ENCODE assay signal across 8 mouse cellular contexts in genomic region chr1:167001844-167002485, GRCm38 (mm10). TPM values are rescaled to one million over a fixed set of nuclear protein-coding genes. Genes with fewer than 3 reads are reported as not detected.
A peak's percentile ranks its signal among the peaks of the same experiment; 100 is the strongest.
DNase-seq lines count a peak whose midpoint lies in the region; ATAC-seq and TF ChIP-seq lines count a peak whose summit lies in the region.

No protein-coding gene starts in this region.

- H3K4me2 ChIP-seq in embryonic facial prominence, embryonic 15.5 days (replicated peaks): peak overlapping the region; percentile 98
- peak overlapping the region; percentile 82 for H3K4me2 ChIP-seq in hindbrain, embryonic 13.5 days
- H3K4me2 ChIP-seq in lung, embryonic 16.5 days (ENCODE audit: low read depth, low read length): peak overlapping the region; percentile 99

- no peak overlapping the region for H3K27ac ChIP-seq in liver, adult 2 months (replicated peaks; ENCODE audit: insufficient read depth, low read depth, low read length)
- no peak overlapping the region for H3K27ac ChIP-seq in embryonic facial prominence, embryonic 15.5 days (replicated peaks)
- H3K27ac ChIP-seq in hindbrain, embryonic 13.5 days: peak overlapping the region; percentile 98
- H3K27ac ChIP-seq in lung, embryonic 16.5 days (ENCODE audit: low read length): no peak overlapping the region

- WGBS in liver, adult 2 months: 3% methylated on average over 30 of the region's 30 CpGs
- under 1% methylated on average over 30 of the region's 30 CpGs for WGBS in embryonic facial prominence, embryonic 15.5 days
- under 1% methylated on average over 30 of the region's 30 CpGs for WGBS in hindbrain, embryonic 13.5 days
- 1% methylated on average over 30 of the region's 30 CpGs for WGBS in lung, embryonic 16.5 days

- peaks cover 11% of the 10 kb centered on the region for H3K27me3 ChIP-seq in liver, adult 2 months (ENCODE audit: control insufficient read depth, insufficient read depth, low read length)
- H3K27me3 ChIP-seq in embryonic facial prominence, embryonic 15.5 days: peaks cover 27% of the 10 kb centered on the region
- H3K27me3 ChIP-seq in hindbrain, embryonic 13.5 days: no peaks in the 10 kb centered on the region
- peaks cover 23% of the 10 kb centered on the region for H3K27me3 ChIP-seq in lung, embryonic 16.5 days (ENCODE audit: control insufficient read depth, insufficient read depth, low read depth, low read length)

- 0 out of 2 replicates have a peak overlapping the region, but pooled peaks have one; percentile 1 for H3K9ac ChIP-seq in liver, adult 2 months (ENCODE audit: low read depth, low read length)
- H3K9ac ChIP-seq in embryonic facial prominence, embryonic 15.5 days: peak overlapping the region; percentile 51; the same call in 1 of the 2 replicates
- H3K9ac ChIP-seq in hindbrain, embryonic 13.5 days: peak overlapping the region; percentile 95
- H3K9ac ChIP-seq in lung, embryonic 16.5 days (ENCODE audit: low read length): no peak overlapping the region

- ATAC-seq in embryonic facial prominence, embryonic 15.5 days (ENCODE audit: insufficient number of reproducible peaks, low FRiP score, low TSS enrichment, low read depth): no peak
- ATAC-seq in hindbrain, embryonic 13.5 days (ENCODE audit: low FRiP score): peak; percentile 14
- ATAC-seq in lung, embryonic 16.5 days (ENCODE audit: low read depth): no peak

- H3K79me2 ChIP-seq in liver, adult 2 months (ENCODE audit: control insufficient read depth, insufficient read depth, low read length): no peaks in the 10 kb centered on the region

- no peak for TF ChIP-seq POLR2A in liver, adult 2 months (IDR thresholded peaks at IDR 0.05; ENCODE audit: extremely low read depth, insufficient read depth, low read length)

- H3K4me1 ChIP-seq in liver, adult 2 months (ENCODE audit: control insufficient read depth, insufficient read depth, low read length): no peaks in the 10 kb centered on the region; the same call in 1 of the 2 replicates
- H3K4me1 ChIP-seq in embryonic facial prominence, embryonic 15.5 days: peaks cover 15% of the 10 kb centered on the region
- H3K4me1 ChIP-seq in hindbrain, embryonic 13.5 days (replicated peaks): peaks cover 51% of the 10 kb centered on the region
- peaks cover 8% of the 10 kb centered on the region for H3K4me1 ChIP-seq in lung, embryonic 16.5 days (replicated peaks; ENCODE audit: control insufficient read depth, insufficient read depth, low read length)

- no peak for DNase-seq in liver, adult 2 months (ENCODE audit: extremely low read depth, low read depth, low spot score)
- DNase-seq in liver: no peak
- DNase-seq in adrenal gland, postnatal 25 days: peak; percentile 19
- DNase-seq in right cerebral cortex, postnatal 25 days: peak; percentile 53
- no peak for DNase-seq in gastrocnemius, postnatal 25 days

- TF ChIP-seq CTCF in liver, adult 2 months (IDR thresholded peaks at IDR 0.05; ENCODE audit: low read depth, low read length): no peak

- H3K9me3 ChIP-seq in embryonic facial prominence, embryonic 15.5 days (replicated peaks): no peaks in the 10 kb centered on the region
- H3K9me3 ChIP-seq in hindbrain, embryonic 13.5 days: no peaks in the 10 kb centered on the region
- no peaks in the 10 kb centered on the region for H3K9me3 ChIP-seq in lung, embryonic 16.5 days (ENCODE audit: control insufficient read depth, low read length)

- H3K36me3 ChIP-seq in liver, adult 2 months (ENCODE audit: control insufficient read depth, insufficient read depth, low read length): no peaks in the 10 kb centered on the region
- no peaks in the 10 kb centered on the region for H3K36me3 ChIP-seq in embryonic facial prominence, embryonic 15.5 days
- H3K36me3 ChIP-seq in hindbrain, embryonic 13.5 days: no peaks in the 10 kb centered on the region
- H3K36me3 ChIP-seq in lung, embryonic 16.5 days (ENCODE audit: control insufficient read depth, insufficient read depth, low read length): no peaks in the 10 kb centered on the region

- H3K4me3 ChIP-seq in liver, adult 2 months (ENCODE audit: insufficient read depth, low read depth, low read length): peak overlapping the region; percentile 64; the same call in 1 of the 2 replicates
- H3K4me3 ChIP-seq in embryonic facial prominence, embryonic 15.5 days (replicated peaks): peak overlapping the region; percentile 68
- H3K4me3 ChIP-seq in hindbrain, embryonic 13.5 days: peak overlapping the region; percentile 85
- peak overlapping the region; percentile 75 for H3K4me3 ChIP-seq in lung, embryonic 16.5 days (ENCODE audit: low read length)

RNA-seq across cellular contexts. Expression of gene Fam78b, which starts 0.7 kb away (rescaled TPM):
- 0.09 and 0.13 TPM in 2 replicates for total RNA-seq in liver, adult 2 months (2014; rRNA removed)
- polyA plus RNA-seq in liver, adult 2 months (2012; rRNA removed): 0.16 TPM in 1 of 2 replicates, not detected in the other
- total RNA-seq in adrenal gland, postnatal 25 days (2021): 5.5 and 9.1 TPM in 2 replicates
- polyA plus RNA-seq in embryonic facial prominence, embryonic 15.5 days (2015; fragmentation: Nextera tagmentation; extraction: Ambion mirVana): 0.79 and 1.3 TPM in 2 replicates
- polyA plus RNA-seq in hindbrain, embryonic 13.5 days (2015; fragmentation: Nextera tagmentation; extraction: Ambion mirVana): 8.3 and 9.0 TPM in 2 replicates
- 0.18 and 0.25 TPM in 2 replicates for polyA plus RNA-seq in lung, embryonic 16.5 days (2015; fragmentation: Nextera tagmentation; extraction: Ambion mirVana)
- total RNA-seq in gastrocnemius, postnatal 25 days (2021): 1 to 10 TPM; 1.1 to 2.5 TPM

Comparison
In these comparisons a context has a peak if more than half of its experiments do, and no peak if none do; other contexts are left out.
1. DNase-seq: peak in adrenal gland, postnatal 25 days (single experiment) and right cerebral cortex, postnatal 25 days (single experiment); none in liver, adult 2 months (single experiment), liver (single experiment) and gastrocnemius, postnatal 25 days (single experiment).
2. Peak in every context shown above with its lines, with median percentiles within 50 percentile points of each other: H3K4me3 ChIP-seq and H3K4me2 ChIP-seq.